Mouse (Mus musculus) kidney, adult 2 months (tissue): ENCODE results near the gene Hormad2. TPM values are rescaled to one million over a fixed set of nuclear protein-coding genes. Genes with fewer than 3 reads are reported as not detected.

ENCODE experiments used
- DNase-seq: peaks from one replicate; pipeline ENCODE4 v3.0.0; 2021
- H3K27ac ChIP-seq: fragments of 200-500 bp; 2 replicates; pipeline ENCODE4 v1.5.1; 2012; ENCODE audit warnings: low read depth, low read length, control low read depth, inconsistent platforms; ENCODE audit not compliant: insufficient read depth
- H3K27me3 ChIP-seq: fragments of 200-500 bp; replicated peaks from 2 replicates; pipeline ENCODE4 v1.6.1; 2012; ENCODE audit warnings: mild to moderate bottlenecking, moderate library complexity, low read length, inconsistent platforms; ENCODE audit not compliant: control insufficient read depth, insufficient read depth
- H3K36me3 ChIP-seq: fragments of 200-500 bp; 2 replicates; pipeline ENCODE4 v1.6.1; 2012; ENCODE audit warnings: mild to moderate bottlenecking, moderate library complexity, low read length, inconsistent platforms; ENCODE audit not compliant: control insufficient read depth, insufficient read depth
- H3K4me1 ChIP-seq: fragments of 200-500 bp; 2 replicates; pipeline ENCODE4 v1.6.1; 2011; ENCODE audit warnings: low read length; ENCODE audit not compliant: control insufficient read depth, insufficient read depth
- H3K4me3 ChIP-seq: fragments of 200-500 bp; 2 replicates; pipeline ENCODE4 v1.5.1; 2011; ENCODE audit warnings: mild to moderate bottlenecking, low read depth, low read length, control low read depth; ENCODE audit not compliant: insufficient read depth
- CTCF ChIP-seq: fragments of 200-500 bp; conservative IDR thresholded peaks from 2 replicates; pipeline ENCODE4 v1.5.1; 2011; ENCODE audit warnings: low read depth, mild to moderate bottlenecking, control low read depth, low read length, moderate library complexity, mixed read lengths; ENCODE audit not compliant: insufficient read depth, insufficient read length
- POLR2A ChIP-seq: fragments of 200-500 bp; IDR thresholded peaks from one replicate; pipeline ENCODE4 v1.6.1; 2011; ENCODE audit warnings: low read depth, low read length, control low read depth
- WGBS: fragments of 180-500 bp; shearing (Covaris S2); methylation state at CpG from one replicate; pipeline ENCODE4 v1.1.7; 2018; 5-methylcytosine and 5-hydroxymethylcytosine counted together
- polyA plus RNA-seq: library from polyadenylated mRNA; depleted of rRNA; stranded (reverse); fragments of >200 nt; gene quantifications from 2 replicates; pipeline ENCODE4 v1.2.3, GENCODE M21; 2012

Hormad2 gene
- polyA plus RNA-seq, 1 experiment, result not detected

- no peaks in the 10 kb centered on the region for H3K27me3 ChIP-seq
- WGBS, result 48% methylated on average over 25 of the region's 25 CpGs
- H3K4me3 ChIP-seq, result no peak overlapping the region
- H3K27ac ChIP-seq, result no peak overlapping the region
- H3K4me1 ChIP-seq, result no peaks in the 10 kb centered on the region
- no peak for TF ChIP-seq POLR2A
- no peak for TF ChIP-seq CTCF
- no peaks in the 10 kb centered on the region for H3K36me3 ChIP-seq
- no peak for DNase-seq
Measured at GRCm38 (mm10) chr11:4308514-4309450, 132.1 kb downstream of the Hormad2 start.

DNA sequence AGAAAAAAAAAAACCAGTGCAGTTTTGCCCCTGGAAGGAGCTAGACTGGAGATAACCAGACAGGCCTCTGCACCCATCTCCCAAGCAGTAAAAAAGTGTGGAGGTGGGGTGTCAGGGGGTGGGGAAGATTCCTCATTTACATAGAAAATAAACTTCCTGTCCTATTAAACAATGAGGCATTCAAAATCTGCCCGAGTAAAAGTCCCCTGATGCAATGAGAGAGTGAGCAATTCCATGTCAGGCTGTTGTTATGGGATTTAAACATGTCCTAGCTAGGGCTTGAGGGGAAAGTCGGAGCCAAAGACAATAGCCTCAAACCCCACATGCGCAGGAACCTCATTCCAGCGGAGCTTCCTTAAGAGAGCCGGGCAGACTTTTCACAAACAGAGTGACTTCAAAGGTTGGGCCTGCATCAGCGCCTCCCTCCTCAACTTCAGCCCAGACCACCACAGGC, 132.8 kb downstream of the Hormad2 start:
- 53% methylated on average over 6 of the region's 6 CpGs for WGBS
- no peak overlapping the region for H3K27ac ChIP-seq
- no peaks in the 10 kb centered on the region for H3K4me1 ChIP-seq
- no peaks in the 10 kb centered on the region for H3K27me3 ChIP-seq
- H3K36me3 ChIP-seq, result no peaks in the 10 kb centered on the region
- no peak overlapping the region for H3K4me3 ChIP-seq
- TF ChIP-seq CTCF (no peak), POLR2A (no peak)
- no peak for DNase-seq

GRCm38 (mm10) chr11:4306086-4306485, 134.8 kb downstream of the Hormad2 start:
- Histone ChIP-seq H3K27me3 (no peaks in the 10 kb centered on the region), H3K36me3 (no peaks in the 10 kb centered on the region), H3K27ac (no peak overlapping the region), H3K4me3 (no peak overlapping the region), H3K4me1 (no peaks in the 10 kb centered on the region)
- DNase-seq, result no peak
- TF ChIP-seq CTCF (no peak), POLR2A (no peak)
- WGBS, result 78% methylated on average over 2 of the region's 2 CpGs

- 100% methylated on average over 4 of the region's 4 CpGs for WGBS
- Histone ChIP-seq H3K36me3 (no peaks in the 10 kb centered on the region), H3K4me1 (no peaks in the 10 kb centered on the region), H3K27me3 (no peaks in the 10 kb centered on the region), H3K4me3 (no peak overlapping the region), H3K27ac (no peak overlapping the region)
- no peak for DNase-seq
- TF ChIP-seq CTCF (no peak), POLR2A (no peak)
Measured at GRCm38 (mm10) chr11:4305090-4305489, 135.8 kb downstream of the Hormad2 start.

DNA sequence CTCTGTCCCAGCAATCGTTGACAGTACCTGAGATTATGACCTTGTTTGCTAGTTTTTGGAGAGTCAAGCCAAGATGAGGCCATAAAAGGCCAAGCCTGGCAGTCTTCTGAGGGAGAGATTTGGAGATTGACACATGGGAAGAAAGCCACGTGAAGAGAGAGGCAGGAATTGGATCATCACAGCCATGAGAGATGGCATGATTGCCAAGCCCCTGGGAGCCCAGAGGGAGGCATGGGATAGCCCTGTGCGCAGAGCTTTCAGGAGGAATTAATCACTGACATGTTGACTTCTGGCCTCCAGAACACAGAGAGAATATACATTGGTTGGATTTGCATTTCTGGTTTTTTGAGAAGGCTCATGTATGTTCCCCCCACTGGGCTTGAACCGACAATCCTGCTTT, 136.7 kb downstream of the Hormad2 start:
- WGBS, result 81% methylated on average over 4 of the region's 4 CpGs
- TF ChIP-seq CTCF (no peak), POLR2A (no peak)
- Histone ChIP-seq H3K4me1 (peaks cover 6% of the 10 kb centered on the region; the same call in 1 of the 2 replicates), H3K27ac (no peak overlapping the region), H3K36me3 (no peaks in the 10 kb centered on the region), H3K27me3 (no peaks in the 10 kb centered on the region), H3K4me3 (no peak overlapping the region)
- DNase-seq, result no peak

- DNase-seq, result no peak
- Histone ChIP-seq H3K4me3 (no peak overlapping the region), H3K4me1 (peaks cover 11% of the 10 kb centered on the region), H3K36me3 (no peaks in the 10 kb centered on the region), H3K27ac (no peak overlapping the region), H3K27me3 (no peaks in the 10 kb centered on the region)
- TF ChIP-seq CTCF, result no peak
- no peak for TF ChIP-seq POLR2A
- WGBS, result 64% methylated on average over 9 of the region's 9 CpGs
Measured at GRCm38 (mm10) chr11:4303033-4303432, 137.9 kb downstream of the Hormad2 start.

DNA sequence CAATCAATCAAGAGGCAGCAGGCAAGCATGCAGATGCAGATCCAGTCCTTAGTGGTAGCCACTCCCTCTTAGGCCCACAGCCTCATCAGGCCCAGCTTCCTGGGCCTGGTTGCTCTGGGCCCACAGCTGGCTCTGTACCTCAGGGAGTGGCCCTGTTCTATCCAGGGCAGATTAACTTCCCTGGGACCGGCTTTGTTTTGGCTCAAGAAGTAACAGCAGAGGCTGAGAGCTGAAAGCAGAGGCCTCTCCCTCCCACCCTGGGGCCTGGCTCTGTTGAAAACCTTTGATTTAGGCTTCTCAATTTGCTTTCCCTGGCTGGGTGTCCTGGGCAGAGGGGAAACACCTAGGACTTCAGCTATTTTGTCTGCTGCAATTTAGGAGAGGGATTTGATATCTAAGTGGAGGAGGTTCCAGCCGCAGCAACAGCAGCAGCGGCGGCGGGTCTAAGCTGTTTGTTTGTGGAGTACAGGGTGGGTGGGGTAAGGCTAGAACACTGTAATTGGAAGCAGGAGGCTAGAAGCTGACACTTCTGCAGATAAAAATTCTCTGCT, 138.5 kb downstream of the Hormad2 start:
- WGBS, result 82% methylated on average over 5 of the region's 5 CpGs
- no peak overlapping the region for H3K4me3 ChIP-seq
- no peaks in the 10 kb centered on the region for H3K27me3 ChIP-seq
- TF ChIP-seq CTCF (no peak), POLR2A (no peak)
- H3K4me1 ChIP-seq, result peaks cover 11% of the 10 kb centered on the region
- DNase-seq, result no peak
- no peaks in the 10 kb centered on the region for H3K36me3 ChIP-seq
- H3K27ac ChIP-seq, result no peak overlapping the region

- Histone ChIP-seq H3K4me3 (no peak overlapping the region), H3K4me1 (peaks cover 11% of the 10 kb centered on the region), H3K27me3 (no peaks in the 10 kb centered on the region), H3K36me3 (no peaks in the 10 kb centered on the region), H3K27ac (no peak overlapping the region)
- no peak for DNase-seq
- WGBS, result 75% methylated on average over 3 of the region's 3 CpGs
- no peak for TF ChIP-seq CTCF
- no peak for TF ChIP-seq POLR2A
Measured at GRCm38 (mm10) chr11:4300683-4301082, 140.2 kb downstream of the Hormad2 start.
